ENCODE assay signal across 12 mouse cellular contexts in genomic region chr4:127517978-127518377, GRCm38 (mm10).
DNase-seq lines count a peak whose midpoint lies in the region; TF ChIP-seq lines count a peak whose summit lies in the region.
"Had no signal": no experiment of that assay in that cellular context is flagged by ENCODE, and none has a peak within 500 bp of the region (broad histone marks: within the 10 kb centered on the region; RNA-seq: fewer than 3 reads in every experiment).

No protein-coding gene starts in this region.

- intact Hi-C loops in left cerebral cortex, postnatal 10 days (cut with DNase I), result no loop called here

- no peak for TF ChIP-seq POLR2A in kidney, adult 2 months (IDR thresholded peaks at IDR 0.05; ENCODE audit: low read depth, low read length)

- no peak overlapping the region for H3K27ac ChIP-seq in kidney, adult 2 months (ENCODE audit: insufficient read depth, low read depth, low read length)
- H3K27ac ChIP-seq: hindbrain, embryonic 15.5 days; neural tube, embryonic 13.5 days had no signal

- peak; percentile 22 for DNase-seq in adrenal gland, postnatal 14 days
- no peak for DNase-seq in adrenal gland, adult 2 months
- DNase-seq in kidney, adult 2 months, result no peak
- DNase-seq in kidney, adult 11 months, result no peak
- peak; percentile 30 for DNase-seq in retina, embryonic 14.5 days (ENCODE audit: low spot score)
- no peak for DNase-seq in retina, postnatal 1 day
- peak; percentile 2 for DNase-seq in splenic B cell, adult 2 months (ENCODE audit: low read depth, low spot score)
- no peak for DNase-seq in left cerebral cortex, postnatal 10 days (ENCODE audit: extremely low spot score in 1 of 2, low spot score in 2 of 2)
- DNase-seq: cerebellum, postnatal 36 days; heart, adult 11 months had no signal

- H3K4me3 ChIP-seq in kidney, adult 2 months (ENCODE audit: insufficient read depth, low read depth, low read length), result no peak overlapping the region
- H3K4me3 ChIP-seq: hindbrain, embryonic 15.5 days; neural tube, embryonic 13.5 days had no signal

- WGBS in kidney, adult 2 months, result 91% methylated on average over 1 of the region's 1 CpGs

- TF ChIP-seq CTCF in kidney, adult 2 months (conservative IDR thresholded peaks at IDR 0.05; ENCODE audit: insufficient read depth, insufficient read length, low read depth, low read length), result peak; percentile 51

- H3K4me1 ChIP-seq in kidney, adult 2 months (ENCODE audit: control insufficient read depth, insufficient read depth, low read length), result no peaks in the 10 kb centered on the region
- H3K4me1 ChIP-seq: hindbrain, embryonic 15.5 days; neural tube, embryonic 13.5 days had no signal

- no peaks in the 10 kb centered on the region for H3K27me3 ChIP-seq in kidney, adult 2 months (replicated peaks; ENCODE audit: control insufficient read depth, insufficient read depth, low read length)
- H3K27me3 ChIP-seq in splenic B cell, adult 2 months (ENCODE audit: control insufficient read depth, insufficient read depth, low read length, poor library complexity, severe bottlenecking), result no peaks in the 10 kb centered on the region
- H3K27me3 ChIP-seq: hindbrain, embryonic 15.5 days; neural tube, embryonic 13.5 days had no signal

- no peaks in the 10 kb centered on the region for H3K36me3 ChIP-seq in kidney, adult 2 months (ENCODE audit: control insufficient read depth, insufficient read depth, low read length)
- no peaks in the 10 kb centered on the region for H3K36me3 ChIP-seq in splenic B cell, adult 2 months (ENCODE audit: control insufficient read depth, insufficient read depth, low read length, poor library complexity, severe bottlenecking)
- H3K36me3 ChIP-seq: hindbrain, embryonic 15.5 days; neural tube, embryonic 13.5 days had no signal

Comparison
In these comparisons a context has a peak if more than half of its experiments do, and no peak if none do; other contexts are left out.
1. DNase-seq: peak in adrenal gland, postnatal 14 days (single experiment), retina, embryonic 14.5 days (single experiment) and splenic B cell, adult 2 months (single experiment); none in adrenal gland, adult 2 months (single experiment), kidney, adult 2 months (single experiment), kidney, adult 11 months (single experiment), retina, postnatal 1 day (single experiment) and left cerebral cortex, postnatal 10 days (0 of 2).